ENCODE assay signal across 9 mouse cellular contexts in the genomic region with DNA sequence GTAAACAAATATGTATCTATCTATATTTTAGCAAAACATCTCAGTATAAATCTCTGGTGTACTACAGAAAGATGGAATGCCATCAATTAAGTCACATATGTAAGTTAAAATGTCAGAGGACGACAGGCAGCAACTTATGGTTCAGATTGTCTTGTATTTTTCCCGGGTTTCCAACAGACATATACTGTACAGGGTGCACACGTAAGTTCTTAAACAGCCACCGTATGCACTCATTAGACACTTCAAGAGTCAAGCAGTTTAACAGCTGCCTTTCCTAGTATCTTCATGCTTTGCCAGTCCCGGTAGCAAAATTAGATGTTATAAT. TPM values are rescaled to one million over a fixed set of nuclear protein-coding genes. Genes with fewer than 3 reads are reported as not detected.
DNase-seq lines count a peak whose midpoint lies in the region; ATAC-seq and TF ChIP-seq lines count a peak whose summit lies in the region.
"Had no signal": no experiment of that assay in that cellular context is flagged by ENCODE, and none has a peak within 500 bp of the region (broad histone marks: within the 10 kb centered on the region; RNA-seq: fewer than 3 reads in every experiment).

No protein-coding gene starts in this region.

- no peaks in the 10 kb centered on the region for H3K27me3 ChIP-seq in embryonic facial prominence, embryonic 14.5 days (replicated peaks; ENCODE audit: control insufficient read depth, insufficient read depth, low read length)
- no peaks in the 10 kb centered on the region for H3K27me3 ChIP-seq in intestine, embryonic 16.5 days (replicated peaks; ENCODE audit: control insufficient read depth, insufficient read depth, low read length)
- no peaks in the 10 kb centered on the region for H3K27me3 ChIP-seq in myocyte (ENCODE audit: control insufficient read depth, insufficient read depth, insufficient read length)

- TF ChIP-seq CTCF in layer of hippocampus, adult 2 months (conservative IDR thresholded peaks at IDR 0.05), result no peak

- H3ac ChIP-seq in myocyte (ENCODE audit: control insufficient read depth, insufficient read length), result no peak overlapping the region

- 15% methylated on average over 5 of the region's 5 CpGs for whole genome bisulfite sequencing in embryonic facial prominence, embryonic 14.5 days
- 16% methylated on average over 5 of the region's 5 CpGs for WGBS in intestine, embryonic 16.5 days

- DNase-seq in layer of hippocampus, adult 2 months (ENCODE audit: low spot score in 2 of 2), result no peak
- DNase-seq in layer of hippocampus, postnatal 10 days (ENCODE audit: low spot score in 2 of 2), result no peak
- DNase-seq in embryonic facial prominence, embryonic 14.5 days (ENCODE audit: low spot score), result no peak
- DNase-seq in cerebellum, adult 11 months, result no peak
- DNase-seq in thymus, postnatal 4 days, result no peak
- no peak for DNase-seq in ovary, postnatal 14 days (ENCODE audit: low spot score)

- peak overlapping the region; percentile 45 for H3K9ac ChIP-seq in embryonic facial prominence, embryonic 14.5 days (ENCODE audit: low read depth, low read length)
- peak overlapping the region; percentile 53; the same call in 1 of the 2 replicates for H3K9ac ChIP-seq in intestine, embryonic 16.5 days (ENCODE audit: low read depth, low read length)

- H3K9me3 ChIP-seq in embryonic facial prominence, embryonic 14.5 days (ENCODE audit: control insufficient read depth, low read length), result no peaks in the 10 kb centered on the region
- H3K9me3 ChIP-seq in intestine, embryonic 16.5 days (ENCODE audit: control insufficient read depth, low read length), result no peaks in the 10 kb centered on the region

- ATAC-seq in embryonic facial prominence, embryonic 14.5 days (ENCODE audit: low read depth), result no peak; the same call in 1 of the 2 replicates
- peak; percentile 80 for ATAC-seq in intestine, embryonic 16.5 days

- H3K4me2 ChIP-seq in embryonic facial prominence, embryonic 14.5 days (ENCODE audit: low read depth, low read length), result peak overlapping the region; percentile 57
- peak overlapping the region; percentile 65 for H3K4me2 ChIP-seq in intestine, embryonic 16.5 days (ENCODE audit: low read depth, low read length)
- peak overlapping the region; percentile 79 for H3K4me2 ChIP-seq in myocyte (ENCODE audit: low read depth)

- no peak for TF ChIP-seq POLR2A in myocyte (IDR thresholded peaks at IDR 0.05; ENCODE audit: insufficient read length, low read depth)

- no peaks in the 10 kb centered on the region for H3K4me1 ChIP-seq in embryonic facial prominence, embryonic 14.5 days (ENCODE audit: control insufficient read depth, insufficient read depth, low read length)
- peaks cover 12% of the 10 kb centered on the region; the same call in 1 of the 2 replicates for H3K4me1 ChIP-seq in intestine, embryonic 16.5 days (ENCODE audit: control insufficient read depth, insufficient read depth, low read length)

- no peaks in the 10 kb centered on the region for H3K36me3 ChIP-seq in embryonic facial prominence, embryonic 14.5 days (ENCODE audit: control insufficient read depth, insufficient read depth, low read length)
- no peaks in the 10 kb centered on the region for H3K36me3 ChIP-seq in intestine, embryonic 16.5 days (ENCODE audit: control insufficient read depth, insufficient read depth, low read length)
- no peaks in the 10 kb centered on the region for H3K36me3 ChIP-seq in myocyte (ENCODE audit: control insufficient read depth, insufficient read depth)

- H3K27ac ChIP-seq in layer of hippocampus, adult 2 months, result no peak overlapping the region
- no peak overlapping the region for H3K27ac ChIP-seq in embryonic facial prominence, embryonic 14.5 days (replicated peaks; ENCODE audit: low read depth, low read length)
- H3K27ac ChIP-seq in intestine, embryonic 16.5 days (ENCODE audit: low read length), result no peak overlapping the region

- peak overlapping the region; percentile 43 for H3K4me3 ChIP-seq in layer of hippocampus, adult 2 months
- peak overlapping the region; percentile 34 for H3K4me3 ChIP-seq in embryonic facial prominence, embryonic 14.5 days (ENCODE audit: low read depth, low read length)
- peak overlapping the region; percentile 43 for H3K4me3 ChIP-seq in intestine, embryonic 16.5 days (ENCODE audit: low read length)
- H3K4me3 ChIP-seq in myocyte, result no peak overlapping the region
- H3K4me3 ChIP-seq: erythroblast, embryonic 14.5 days had no signal

- no peaks in the 10 kb centered on the region for H3K79me2 ChIP-seq in myocyte (ENCODE audit: control insufficient read depth, insufficient read depth)

TF ChIP-seq in myocyte, 11 proteins besides CTCF, POLR2A, EP300 and RAD21:
- TF ChIP-seq TCF3 (IDR thresholded peaks at IDR 0.05; ENCODE audit: insufficient read length, low read depth) (no peak), CEBPB (IDR thresholded peaks at IDR 0.05; ENCODE audit: insufficient read depth, poor library complexity, severe bottlenecking) (no peak), USF1 (IDR thresholded peaks at IDR 0.05; ENCODE audit: low read depth) (no peak), MAX (IDR thresholded peaks at IDR 0.05; ENCODE audit: low read depth) (no peak), MYOG (IDR thresholded peaks at IDR 0.05; ENCODE audit: control insufficient read depth in 1 of 3, insufficient read depth in 1 of 3, insufficient read length in 2 of 3, low read depth in 2 of 3) (no peak)
TF ChIP-seq in myocyte: peak in this region for 0.

RNA-seq across cellular contexts. Expression of a gene that starts 26.8 kb away (rescaled TPM):
- total RNA-seq in layer of hippocampus, adult 2 months (2021), result not detected
- total RNA-seq in layer of hippocampus, postnatal 10 days (2021), result not detected
- polyA plus RNA-seq in embryonic facial prominence, embryonic 14.5 days (2014; fragmentation: Nextera tagmentation; extraction: Ambion mirVana), result not detected in 2 replicates
- 40.6 and 41.9 TPM in 2 replicates for polyA plus RNA-seq in intestine, embryonic 16.5 days (2015; fragmentation: Nextera tagmentation; extraction: Ambion mirVana)
- 0.04 TPM for polyA plus RNA-seq in myocyte (2012; fragmentation: generic; extraction: Trizol)
- polyA plus RNA-seq: erythroblast, embryonic 14.5 days had no signal

RNA-seq across cellular contexts. Expression of a gene that starts 36.3 kb away (rescaled TPM):
- total RNA-seq in layer of hippocampus, adult 2 months (2021), result under 1 TPM in 1 of 2 experiments, not detected in 1; 0.36 TPM
- not detected for total RNA-seq in layer of hippocampus, postnatal 10 days (2021)
- not detected in 2 replicates for polyA plus RNA-seq in embryonic facial prominence, embryonic 14.5 days (2014; fragmentation: Nextera tagmentation; extraction: Ambion mirVana)
- 37.6 and 39.5 TPM in 2 replicates for polyA plus RNA-seq in intestine, embryonic 16.5 days (2015; fragmentation: Nextera tagmentation; extraction: Ambion mirVana)
- 0.17 TPM for polyA plus RNA-seq in myocyte (2012; fragmentation: generic; extraction: Trizol)
- polyA plus RNA-seq: erythroblast, embryonic 14.5 days had no signal

RNA-seq across cellular contexts. Expression of a gene that starts 51.6 kb away (rescaled TPM):
- total RNA-seq in layer of hippocampus, adult 2 months (2021), result not detected
- not detected for total RNA-seq in layer of hippocampus, postnatal 10 days (2021)
- not detected in 2 replicates for polyA plus RNA-seq in embryonic facial prominence, embryonic 14.5 days (2014; fragmentation: Nextera tagmentation; extraction: Ambion mirVana)
- 0.31 and 0.37 TPM in 2 replicates for polyA plus RNA-seq in intestine, embryonic 16.5 days (2015; fragmentation: Nextera tagmentation; extraction: Ambion mirVana)
- not detected for polyA plus RNA-seq in myocyte (2012; fragmentation: generic; extraction: Trizol)
- polyA plus RNA-seq: erythroblast, embryonic 14.5 days had no signal

Comparison
In these comparisons a context has a peak if more than half of its experiments do, and no peak if none do; other contexts are left out.
1. RNA of a gene that starts 26.8 kb away (polyA plus RNA-seq): 40.6 to 41.9 TPM in intestine, embryonic 16.5 days; 0.04 TPM in myocyte (single experiment) and not detected in embryonic facial prominence, embryonic 14.5 days; every median in the first group is over 10 times any median in the second.
2. RNA of a gene that starts 36.3 kb away (polyA plus RNA-seq): 37.6 to 39.5 TPM in intestine, embryonic 16.5 days; 0.17 TPM in myocyte (single experiment) and not detected in embryonic facial prominence, embryonic 14.5 days; every median in the first group is over 10 times any median in the second.
3. Peak in every context shown above with its lines, with median percentiles within 50 percentile points of each other: H3K4me2 ChIP-seq.